Mouse (Mus musculus) urinary bladder, postnatal 4 days (tissue): ENCODE measurements at regions not wholly inside any gene's neighbourhood (a gene's known extent, or its start where the extent isn't known, plus 50 kb on each side); places are given as distances from the start of the nearest gene placed in this dataset.

ENCODE experiments used
- DNase-seq, 2 experiments: peaks; one replicate each; pipeline ENCODE4 v3.0.0; 2021 to 2022; ENCODE audit warnings: low spot score in 2 of 2

- DNase-seq = no peak
These were observed 58.8 kb upstream of the Fut8 start for GRCm38 (mm10) chr12:77179138-77179537.

DNA sequence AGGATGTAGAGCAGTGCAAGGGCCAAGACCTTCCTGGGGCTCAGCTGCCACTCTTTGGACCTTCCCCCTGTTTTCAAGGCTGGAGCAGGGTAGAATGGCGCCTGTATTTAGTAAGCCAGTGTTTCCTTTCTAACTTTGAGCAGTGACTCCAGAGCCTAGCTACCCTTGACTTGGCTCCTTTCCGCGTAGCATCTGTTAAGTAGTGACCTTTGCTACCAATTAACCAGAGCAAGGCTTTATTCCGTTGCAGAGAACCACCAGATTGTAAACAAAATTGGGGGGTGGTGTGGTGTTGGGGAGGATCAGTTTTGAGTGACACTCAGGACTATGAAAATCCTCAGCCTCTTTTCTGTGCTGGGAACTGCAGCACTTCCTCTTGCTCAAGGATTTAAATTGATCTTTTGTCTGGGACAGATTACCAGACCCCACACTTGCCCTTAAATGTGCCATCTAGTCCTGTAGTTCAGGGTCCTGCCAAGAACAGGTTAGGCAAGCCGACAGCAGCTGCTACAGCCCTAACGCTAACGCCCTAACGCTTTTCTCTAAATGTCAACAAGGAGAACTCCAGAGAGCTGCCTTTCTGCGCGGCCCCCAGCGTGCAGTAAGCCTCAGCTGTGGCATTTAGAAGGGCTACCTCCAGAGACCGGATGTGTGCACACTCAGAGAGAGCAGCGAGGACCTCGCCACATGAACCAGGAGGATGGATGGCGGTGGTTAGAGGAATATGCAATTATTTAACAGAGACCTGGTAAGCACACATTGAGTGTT, 59.9 kb upstream of the Fut8 start:
- DNase-seq = no peak

DNA sequence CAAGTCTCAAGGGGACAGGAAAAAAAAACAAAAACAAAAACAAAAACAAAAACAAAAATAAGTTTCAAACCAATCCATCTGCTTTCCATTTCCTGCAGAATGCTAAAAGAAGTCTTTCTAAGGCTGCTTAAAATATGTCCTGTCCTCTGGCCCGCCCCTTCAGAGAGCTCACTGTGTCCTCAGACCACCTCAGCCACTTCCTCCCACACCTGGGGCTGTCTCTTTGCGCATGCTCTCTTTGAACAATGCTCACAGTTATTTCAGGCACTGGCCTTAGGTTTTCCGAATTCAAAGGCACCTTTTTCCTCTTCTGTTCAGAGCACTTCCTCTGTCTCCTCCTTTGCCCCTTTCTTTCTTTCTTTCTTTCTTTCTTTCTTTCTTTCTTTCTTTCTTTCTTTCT, 60.6 kb upstream of the Fut8 start:
- no peak for DNase-seq

DNA sequence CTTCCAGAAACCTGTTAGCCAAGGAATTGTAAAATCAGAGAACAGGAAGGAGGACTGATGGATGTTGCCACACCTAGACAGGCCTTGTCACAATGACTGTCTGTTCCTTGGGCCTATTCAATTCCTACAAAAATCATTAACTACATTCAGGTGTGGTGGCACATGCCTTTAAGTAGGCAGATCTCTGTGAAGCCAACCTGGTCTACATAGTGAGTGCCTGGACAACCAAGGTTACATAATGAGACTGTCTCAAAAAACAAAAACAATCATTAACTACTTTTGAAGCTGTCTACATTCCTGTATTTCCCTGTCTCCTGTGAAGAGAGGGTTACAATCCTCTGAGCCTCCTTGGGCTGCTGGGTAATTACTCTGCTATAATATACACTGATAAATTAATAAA, 63.9 kb upstream of the Fut8 start:
- no peak for DNase-seq

GRCm38 (mm10) chr12:77172540-77172939, 65.4 kb upstream of the Fut8 start:
- DNase-seq = no peak

DNA sequence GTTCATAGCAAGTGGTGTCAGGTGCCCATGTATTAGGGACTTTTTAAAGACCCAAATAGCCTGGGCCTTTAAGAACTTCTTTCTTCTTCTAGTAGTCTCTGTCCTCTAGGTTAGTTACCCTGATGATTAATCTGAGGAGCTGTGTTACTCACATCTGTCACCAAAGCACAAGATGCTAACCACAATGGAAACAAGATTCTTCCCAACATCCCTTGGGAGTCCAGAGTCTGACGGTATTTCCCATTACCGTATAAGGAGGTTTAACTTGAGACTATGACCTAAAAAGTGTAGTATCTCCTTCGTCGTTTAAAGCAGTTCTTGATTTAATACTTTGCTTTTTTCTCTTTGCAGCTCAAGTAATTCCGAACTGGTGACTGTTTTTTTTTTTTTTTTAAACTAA, 67.7 kb upstream of the Fut8 start:
- DNase-seq = no peak

GRCm38 (mm10) chr12:77168367-77168766, 69.6 kb upstream of the Fut8 start:
- no peak for DNase-seq

DNA sequence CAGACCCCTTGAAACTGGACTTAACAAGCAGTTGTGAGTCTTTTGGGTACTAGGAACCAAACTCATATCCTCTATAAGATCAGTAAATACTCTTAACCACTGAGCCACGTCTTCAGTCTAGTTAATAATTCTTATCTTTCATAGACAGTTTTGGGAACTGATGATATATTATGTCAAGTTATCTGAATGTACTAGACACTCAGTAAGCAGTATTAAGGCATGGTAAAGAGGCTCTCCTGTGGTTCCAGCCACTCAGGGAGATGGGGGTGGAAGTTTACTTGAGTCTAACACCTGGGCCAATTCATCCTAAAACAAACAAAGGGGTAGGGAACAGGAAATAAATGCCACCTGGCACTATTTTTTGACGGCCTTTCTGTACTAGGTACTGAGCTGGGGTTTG, 81.2 kb upstream of the Fut8 start:
- no peak for DNase-seq

GRCm38 (mm10) chr12:77155626-77156025, 82.3 kb upstream of the Fut8 start:
- no peak for DNase-seq

GRCm38 (mm10) chr12:77151471-77151870, 86.5 kb upstream of the Fut8 start:
- no peak for DNase-seq

GRCm38 (mm10) chr12:77149835-77150234, 88.1 kb upstream of the Fut8 start:
- DNase-seq = no peak

DNA sequence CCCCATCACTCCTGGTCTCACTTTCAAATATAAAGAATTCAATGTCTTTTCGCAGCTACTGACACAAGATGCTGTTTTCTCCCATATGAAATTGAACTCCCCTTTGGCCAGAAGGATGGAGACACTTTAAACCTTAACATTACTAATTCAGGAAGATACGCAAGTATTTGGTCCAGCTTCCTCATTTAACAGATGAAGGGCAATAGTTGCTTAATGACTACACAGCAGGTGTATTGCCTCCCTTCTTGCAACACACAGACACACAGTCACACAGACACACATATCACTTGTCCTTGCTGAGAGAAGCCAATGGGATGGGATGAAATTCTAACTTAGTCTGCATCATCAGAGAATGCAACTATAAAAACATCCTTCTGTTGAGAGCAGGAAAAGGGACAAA, 89.8 kb upstream of the Fut8 start:
- no peak for DNase-seq

GRCm38 (mm10) chr12:77143958-77144357, 94.0 kb upstream of the Fut8 start:
- DNase-seq = no peak

DNA sequence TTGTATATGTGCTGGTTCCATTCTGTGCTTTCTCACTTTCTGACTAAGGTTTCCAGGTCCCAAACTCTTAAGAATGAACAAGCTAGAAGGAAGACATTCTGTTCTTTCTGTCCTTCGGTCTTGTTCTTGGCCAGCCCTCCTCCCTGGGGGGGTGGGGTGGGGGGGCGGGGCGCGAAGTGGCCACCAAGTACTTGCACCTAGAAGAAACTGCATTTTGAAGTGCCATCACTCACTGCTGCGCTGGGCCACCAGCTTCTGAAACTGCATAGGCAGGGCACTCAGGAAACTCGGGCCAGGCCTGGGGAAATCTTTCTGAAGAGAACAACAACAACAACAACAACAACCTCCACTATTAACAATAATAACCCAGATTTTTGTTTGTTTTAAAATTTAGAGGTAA, 94.4 kb upstream of the Fut8 start:
- DNase-seq = no peak

GRCm38 (mm10) chr12:77143105-77143504, 94.8 kb upstream of the Fut8 start:
- DNase-seq = no peak

DNA sequence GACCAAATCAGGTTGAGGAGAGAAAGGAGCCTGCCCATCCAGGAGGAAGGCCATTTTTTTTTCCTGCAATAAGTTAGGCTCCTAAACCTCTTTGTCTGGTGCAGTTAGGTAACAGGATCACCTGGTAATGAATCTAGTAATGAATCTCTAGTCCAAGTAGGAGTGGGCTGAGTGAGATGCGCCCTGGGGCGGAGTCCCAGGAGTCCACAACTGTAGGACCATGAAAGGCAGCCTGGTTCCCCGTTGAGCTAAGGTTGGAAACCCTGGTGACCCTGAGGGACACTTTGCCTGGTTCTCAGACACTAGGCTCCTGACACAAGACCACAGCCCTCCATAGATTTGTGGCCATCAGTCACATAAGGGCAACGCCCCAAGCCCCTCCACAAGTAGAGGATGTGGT, 95.7 kb upstream of the Fut8 start:
- no peak for DNase-seq

DNA sequence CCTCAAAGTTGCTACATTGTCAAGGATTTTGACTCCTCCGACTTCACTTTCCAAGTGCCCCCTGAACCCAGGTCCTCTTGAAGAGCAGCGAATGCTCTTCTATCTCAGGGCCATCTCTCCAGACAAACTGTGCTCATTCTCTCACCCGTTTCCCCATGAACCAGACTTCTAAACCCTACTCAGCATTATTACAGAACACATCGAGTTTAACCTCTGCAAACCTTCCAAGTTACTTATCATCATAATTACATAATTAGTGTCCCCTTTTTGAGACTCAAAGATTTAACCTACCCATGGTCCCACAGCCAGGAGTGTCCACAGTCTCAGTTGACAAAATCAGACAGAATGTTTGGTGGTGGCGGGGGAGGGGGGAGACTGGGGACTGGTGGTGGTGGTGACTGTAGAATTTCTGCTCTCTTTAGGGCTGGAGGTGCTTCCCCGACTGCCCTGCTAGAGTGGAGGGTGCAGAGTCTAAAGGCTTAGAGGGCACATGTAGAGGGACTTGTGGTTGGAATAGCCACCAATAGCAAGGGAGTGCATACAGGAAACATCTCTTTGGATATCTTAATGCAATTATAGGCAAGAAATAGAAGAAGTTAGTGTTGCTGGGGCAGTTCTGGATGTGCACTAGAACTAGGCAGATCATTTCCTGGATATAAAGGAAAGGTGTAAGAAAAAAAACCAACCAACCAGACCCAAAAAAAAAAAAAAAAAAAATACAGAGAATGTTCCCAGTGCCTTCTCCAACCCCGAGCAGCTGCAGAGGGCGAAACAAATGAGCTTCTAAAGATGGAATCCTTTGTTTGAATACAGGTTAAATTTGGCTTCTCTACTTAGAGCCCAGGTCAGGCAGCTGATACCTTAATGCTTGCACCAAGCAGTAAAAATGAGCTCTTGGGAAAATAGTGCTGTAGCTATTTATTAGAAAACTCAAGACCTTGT, 96.4 kb upstream of the Fut8 start:
- no peak for DNase-seq

GRCm38 (mm10) chr12:77140656-77141055, 97.3 kb upstream of the Fut8 start:
- DNase-seq = no peak

- no peak for DNase-seq
These were observed 97.8 kb upstream of the Fut8 start for GRCm38 (mm10) chr12:77140141-77140540.

DNA sequence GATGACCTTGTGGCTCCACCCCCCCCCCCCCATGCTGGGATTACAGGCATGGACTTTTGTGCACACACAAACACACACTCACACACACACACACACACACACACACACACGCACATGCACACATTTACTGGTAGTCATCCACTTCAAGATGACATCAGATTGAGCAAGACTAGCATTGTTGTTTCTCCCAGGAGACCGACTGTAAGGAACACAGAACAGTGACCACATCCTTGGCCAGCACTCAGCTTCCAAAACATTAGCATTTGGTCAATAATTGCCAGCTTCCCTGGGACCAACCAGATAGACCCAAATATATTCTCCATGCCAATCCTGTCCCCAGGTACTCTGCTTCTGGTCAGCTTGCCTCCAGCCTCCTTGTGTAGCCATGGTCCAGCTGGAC, 98.2 kb upstream of the Fut8 start:
- no peak for DNase-seq

GRCm38 (mm10) chr12:77138506-77139201, 99.3 kb upstream of the Fut8 start:
- DNase-seq = no peak

DNA sequence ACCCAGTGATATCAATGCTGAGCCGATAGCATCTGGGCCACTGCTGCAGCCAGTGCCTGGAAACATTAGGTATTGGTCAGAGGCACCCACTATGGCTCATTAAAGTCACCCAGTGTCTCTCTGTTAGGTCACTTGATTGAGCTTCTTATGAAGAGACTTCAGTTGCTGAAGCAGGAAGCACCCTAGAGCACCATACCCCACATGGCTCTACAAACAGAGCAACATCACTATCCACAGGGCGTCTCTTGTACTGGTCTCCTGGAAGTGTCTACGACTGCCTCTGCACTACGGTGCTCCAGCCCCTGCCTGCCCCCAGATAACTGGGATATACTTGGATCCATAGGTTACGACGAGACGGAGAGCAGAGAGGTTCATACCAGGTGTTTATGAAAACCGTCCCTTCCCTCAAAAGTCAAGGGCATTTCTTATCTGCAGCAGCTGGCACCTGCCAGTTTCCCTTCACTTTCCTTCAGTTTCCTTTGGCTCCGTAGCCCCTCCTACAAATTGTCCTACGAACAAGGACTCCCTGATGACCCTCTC, 100.6 kb upstream of the Fut8 start:
- DNase-seq = no peak
